Mouse (Mus musculus): ENCODE data around the gene Sh3bp5.

Sh3bp5 gene

DNA sequence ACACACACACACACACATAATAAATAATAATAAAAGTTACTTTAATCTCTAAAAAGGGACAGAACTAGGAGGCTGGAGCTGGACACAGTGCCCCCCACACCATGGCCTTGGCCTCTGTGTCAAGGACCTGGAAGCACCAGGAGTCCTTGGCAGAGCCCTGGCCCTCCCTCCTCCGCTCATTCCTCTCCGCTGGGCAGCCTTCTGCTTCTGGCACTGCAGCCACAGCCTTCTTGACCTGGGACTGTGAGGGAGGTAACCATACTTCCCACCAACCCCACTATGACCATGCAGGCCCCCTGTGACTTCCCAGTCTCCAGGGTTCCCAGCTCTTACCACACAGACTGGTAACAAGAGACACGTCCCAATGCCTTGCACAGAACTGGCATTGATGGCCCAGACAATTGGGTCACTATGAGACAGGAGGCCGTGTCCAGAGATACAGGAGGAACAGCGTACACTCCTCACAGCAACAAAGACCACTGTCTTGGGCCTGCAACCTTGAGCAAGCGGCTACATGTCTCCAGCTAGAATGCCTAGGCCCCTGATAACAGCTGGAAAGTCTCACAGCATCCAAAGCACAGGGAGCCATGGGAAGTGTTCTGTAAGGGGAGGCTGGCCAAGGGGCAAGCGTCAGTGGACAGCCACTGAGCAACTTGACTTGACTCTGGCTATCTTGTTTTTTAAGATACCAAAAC, 41.8 kb downstream of the Sh3bp5 start:
- no peak for DNase-seq (ENCODE audit: low read depth, low spot score)

GRCm38 (mm10) chr14:31393546-31393890, 42.4 kb downstream of the Sh3bp5 start:
- DNase-seq (ENCODE audit: low read depth, low spot score): no peak

GRCm38 (mm10) chr14:31392873-31393545, 42.9 kb downstream of the Sh3bp5 start:
- DNase-seq (ENCODE audit: low read depth, low spot score): no peak

GRCm38 (mm10) chr14:31392300-31392699, 43.6 kb downstream of the Sh3bp5 start:
- DNase-seq (ENCODE audit: low read depth, low spot score): no peak

DNA sequence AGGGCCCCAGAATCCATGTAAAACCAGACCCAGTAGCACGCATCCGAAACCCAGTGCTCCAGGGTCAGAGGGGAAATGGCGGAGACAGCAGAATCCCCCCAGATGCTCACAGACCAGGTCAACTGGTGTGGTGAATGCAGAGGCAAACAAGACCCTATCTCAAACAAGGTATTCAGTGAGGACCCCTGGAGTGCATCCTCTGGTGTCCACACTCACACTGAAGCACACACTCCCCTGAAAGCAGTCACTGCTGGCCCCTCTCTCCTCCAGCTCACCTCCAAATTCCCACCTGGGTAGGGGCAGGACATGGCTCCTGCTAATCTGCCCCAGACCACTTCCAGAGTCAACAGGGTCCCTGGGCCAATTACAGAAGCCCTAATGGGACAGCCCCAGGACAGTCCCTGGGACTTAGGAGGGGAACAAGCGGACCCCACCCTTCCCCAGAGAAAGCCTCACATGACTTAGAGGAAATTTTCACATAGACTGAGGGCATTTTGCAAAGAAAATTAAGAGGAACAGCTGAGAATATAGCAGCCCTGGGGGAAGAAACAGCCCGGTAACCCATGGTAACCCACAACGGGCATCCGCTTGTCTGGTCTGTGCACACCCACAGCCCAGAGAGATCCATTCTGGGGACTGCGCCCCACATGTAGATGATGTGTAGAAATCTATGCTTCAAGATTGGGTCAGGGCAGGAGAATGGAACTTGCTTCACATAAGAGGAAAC, 46.3 kb downstream of the Sh3bp5 start:
- DNase-seq (ENCODE audit: low read depth, low spot score): no peak

- no peak for DNase-seq (ENCODE audit: low read depth, low spot score)
These were observed 47.6 kb downstream of the Sh3bp5 start for GRCm38 (mm10) chr14:31388086-31388872.

- no peak for DNase-seq (ENCODE audit: low read depth, low spot score)
These were observed 48.4 kb downstream of the Sh3bp5 start for GRCm38 (mm10) chr14:31387301-31387981.

DNA sequence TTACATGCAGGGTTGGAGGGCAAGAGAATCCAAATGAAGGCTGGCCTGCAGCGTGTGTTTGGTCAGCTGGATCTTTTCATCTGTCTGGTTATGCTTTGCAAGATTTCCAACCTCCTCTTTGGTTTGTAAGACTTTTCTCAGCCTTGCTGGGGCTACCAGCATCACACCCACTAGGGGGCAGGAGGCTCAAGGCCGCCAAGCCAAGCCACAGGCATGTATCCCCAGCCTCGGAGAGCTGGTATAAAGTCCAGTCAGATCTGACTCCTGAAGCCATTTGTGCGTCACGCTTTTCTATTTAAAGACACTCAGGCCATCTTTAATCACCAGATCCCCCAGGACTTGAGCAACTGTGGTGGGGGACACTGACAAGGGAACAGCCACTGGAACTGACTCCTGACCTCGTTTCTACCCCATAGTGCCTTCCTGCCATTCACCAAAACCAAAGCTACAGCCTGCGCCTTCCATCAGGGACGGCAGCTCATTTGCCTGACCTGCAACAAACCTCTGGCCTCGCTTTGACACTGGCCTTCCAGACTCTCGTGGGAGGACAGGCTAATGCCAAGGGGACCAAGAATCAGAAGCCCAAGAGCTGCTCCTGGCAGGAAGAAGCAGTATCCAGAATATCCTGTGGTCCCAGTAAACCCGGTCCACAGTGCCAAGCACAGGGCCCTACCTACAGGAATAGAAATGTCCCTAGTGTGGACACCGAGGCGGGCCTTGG, 49.7 kb downstream of the Sh3bp5 start:
- DNase-seq (ENCODE audit: low read depth, low spot score): peak; percentile 50

DNA sequence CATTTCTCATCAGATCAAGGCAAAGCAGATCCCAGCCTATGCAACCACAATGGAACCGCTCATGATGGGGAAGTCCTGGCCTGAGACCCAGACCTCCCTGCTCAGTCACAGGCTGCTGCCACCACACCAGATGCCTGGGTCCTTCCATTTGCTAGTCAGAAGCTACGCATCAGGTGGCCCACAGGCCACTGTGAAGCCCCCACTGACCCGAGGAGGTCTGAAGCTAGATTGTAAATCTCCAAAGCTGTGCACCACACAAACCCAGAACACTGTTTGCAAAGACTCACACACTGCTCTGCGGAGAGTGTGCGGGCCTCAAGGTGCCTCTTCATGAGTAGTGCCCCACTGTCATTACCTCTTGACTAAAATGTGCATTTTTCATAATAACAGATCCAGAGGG, 50.5 kb downstream of the Sh3bp5 start:
- no peak for DNase-seq (ENCODE audit: low read depth, low spot score)

DNA sequence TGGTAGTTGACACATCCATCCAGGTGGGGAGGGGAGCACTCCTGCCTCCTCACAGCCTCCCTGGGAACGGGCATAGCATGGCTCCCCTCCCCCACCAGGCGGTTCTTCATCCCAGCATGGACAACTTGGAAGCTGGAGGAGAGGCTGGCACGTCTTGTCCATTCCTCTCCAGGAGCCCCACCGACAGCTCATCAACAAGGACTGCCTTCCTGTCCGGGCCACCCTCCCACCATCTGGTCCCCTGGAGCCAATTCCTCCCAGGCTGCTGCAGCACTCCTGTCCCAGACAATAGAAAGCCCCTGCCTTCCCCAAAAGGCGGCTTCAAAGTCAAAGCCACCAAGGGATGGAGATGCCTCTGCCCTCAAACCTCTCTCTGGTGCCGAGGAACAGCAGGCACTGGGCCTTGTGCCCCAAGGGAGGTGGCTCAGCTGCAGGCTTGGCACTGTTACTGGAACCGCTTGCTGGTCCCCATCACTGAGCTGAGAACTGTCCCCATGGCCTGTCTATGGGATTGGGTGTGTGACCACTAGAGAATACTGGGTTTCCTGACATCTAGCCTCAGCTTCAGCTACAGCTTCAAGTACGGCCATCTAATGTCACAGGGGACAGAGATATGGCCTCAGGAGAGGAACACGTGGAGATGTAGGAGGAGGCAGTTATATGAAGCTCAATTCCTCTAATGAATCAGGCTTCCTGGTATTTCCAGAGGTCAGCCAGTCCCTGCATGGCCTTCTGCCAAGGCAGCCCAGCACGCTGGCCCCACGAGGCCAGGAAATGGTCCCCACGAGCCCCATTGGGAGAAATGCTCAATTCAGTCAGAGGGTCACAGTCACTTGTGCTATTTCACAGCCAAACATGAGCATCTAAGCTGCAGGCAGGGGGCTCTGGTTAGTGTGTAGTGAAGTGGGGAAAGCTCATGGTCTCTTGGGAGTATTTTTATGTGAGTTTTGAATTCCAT, 51.2 kb downstream of the Sh3bp5 start:
- no peak for DNase-seq (ENCODE audit: low read depth, low spot score)

- DNase-seq (ENCODE audit: low read depth, low spot score): no peak
These were observed 52.3 kb downstream of the Sh3bp5 start for GRCm38 (mm10) chr14:31383470-31384050.

- DNase-seq (ENCODE audit: low read depth, low spot score): no peak
These were observed 53.6 kb downstream of the Sh3bp5 start for GRCm38 (mm10) chr14:31382276-31382675.

- DNase-seq (ENCODE audit: low read depth, low spot score): no peak
These were observed 59.5 kb downstream of the Sh3bp5 start for GRCm38 (mm10) chr14:31376331-31376730.

- DNase-seq (ENCODE audit: low read depth, low spot score): no peak
These were observed 61.5 kb downstream of the Sh3bp5 start for GRCm38 (mm10) chr14:31374390-31374789.

DNA sequence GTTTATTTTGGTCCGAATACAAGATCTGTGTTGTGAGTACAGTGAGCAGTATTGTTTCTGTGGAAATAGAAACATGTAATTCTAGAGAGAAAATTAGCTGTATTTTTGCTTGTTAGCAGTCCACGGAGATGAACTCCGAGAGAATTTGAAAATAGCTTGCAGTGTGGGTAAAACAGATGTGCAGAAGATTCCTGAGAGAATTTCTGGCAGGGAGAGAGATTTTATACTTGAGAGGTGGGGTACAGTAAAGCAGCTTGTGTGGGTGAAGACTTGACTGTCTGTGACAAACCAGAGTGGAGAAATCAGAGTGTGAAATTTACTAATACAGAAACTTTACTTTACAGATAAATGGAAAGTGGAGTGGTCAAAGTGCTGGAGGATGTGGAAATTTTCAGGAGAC, 66.5 kb downstream of the Sh3bp5 start:
- DNase-seq (ENCODE audit: low read depth, low spot score): no peak

DNA sequence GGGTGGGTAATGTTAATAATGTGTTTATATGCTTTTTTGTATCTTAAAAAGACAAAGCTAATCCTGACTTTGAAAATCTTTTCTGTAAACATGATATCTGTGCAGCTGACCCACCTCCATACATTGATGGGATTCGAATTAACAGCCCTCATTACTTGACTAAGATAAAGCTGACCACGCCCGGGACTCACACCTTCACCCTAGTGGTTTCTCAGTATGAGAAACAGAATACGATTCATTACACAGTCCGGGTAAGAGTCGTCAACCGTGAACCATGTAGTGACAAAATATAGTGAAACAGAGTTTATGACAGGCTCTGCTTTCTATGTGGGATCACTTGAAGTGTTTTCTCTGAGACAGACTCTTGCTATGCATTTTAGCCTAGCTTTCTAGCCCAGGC, 67.9 kb downstream of the Sh3bp5 start:
- no peak for DNase-seq (ENCODE audit: low read depth, low spot score)

DNA sequence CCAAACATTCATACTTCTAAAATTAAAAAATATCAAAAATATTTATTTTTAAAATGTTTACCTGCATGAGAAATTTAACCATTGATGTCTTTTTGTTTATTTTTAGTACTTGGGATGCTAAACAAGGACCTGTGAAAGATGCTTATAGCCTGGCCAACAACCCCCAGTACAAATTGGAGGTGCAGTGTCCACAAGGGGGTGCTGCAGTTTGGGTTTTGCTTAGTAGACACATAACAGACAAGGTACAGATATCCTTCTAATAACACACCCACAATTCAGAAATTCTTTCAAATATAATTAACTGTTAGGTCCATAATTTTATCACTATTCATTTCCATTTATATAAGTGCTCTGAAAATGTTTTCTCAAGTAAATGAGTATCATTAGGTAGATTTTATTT, 70.5 kb downstream of the Sh3bp5 start:
- DNase-seq (ENCODE audit: low read depth, low spot score): peak; percentile 34

- no peak for DNase-seq (ENCODE audit: low read depth, low spot score)
These were observed 71.3 kb downstream of the Sh3bp5 start for GRCm38 (mm10) chr14:31364589-31364988.

DNA sequence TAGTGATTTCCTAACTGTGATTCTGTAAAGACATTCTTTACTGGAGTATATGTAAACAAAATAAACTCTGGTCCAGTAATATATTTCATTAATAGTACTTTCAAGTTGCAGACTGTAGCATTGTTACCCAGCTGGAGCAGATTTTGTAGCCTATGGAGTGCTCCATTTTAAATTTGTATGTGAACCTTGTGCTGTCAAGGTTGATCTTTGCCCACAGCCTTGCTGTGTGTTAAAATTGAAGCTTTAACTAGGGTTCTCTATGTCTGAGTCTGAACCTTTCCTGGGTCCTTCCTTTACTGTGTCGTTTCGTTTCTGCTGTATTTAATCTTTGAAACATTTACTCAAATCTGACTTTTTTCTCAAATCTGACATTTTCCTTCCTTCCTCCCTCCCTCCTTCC, 73.6 kb downstream of the Sh3bp5 start:
- DNase-seq (ENCODE audit: low read depth, low spot score): no peak

Measured in retina, postnatal 7 days (tissue).